Mouse (Mus musculus) retina, postnatal 7 days (tissue): ENCODE data around the gene Cdc40.
"Not testable (repeated sequence)": the region's sequence is repeated elsewhere in the genome, so short reads cannot be mapped to it uniquely, and the experiment has no call there.

Experiments used
- DNase-seq: peaks from one replicate; pipeline ENCODE4 v3.0.0-alpha.2; 2012; ENCODE audit warnings: low read depth, low spot score

Gene Cdc40

GRCm38 (mm10) chr10:40868081-40868480 lies 15.0 kb downstream of the Cdc40 start:
- no peak for DNase-seq

GRCm38 (mm10) chr10:40857599-40857998 lies 25.5 kb downstream of the Cdc40 start:
- DNase-seq: peak; percentile 21

GRCm38 (mm10) chr10:40856703-40857102 lies 26.4 kb downstream of the Cdc40 start:
- no peak for DNase-seq

- DNase-seq: no peak
Measured at GRCm38 (mm10) chr10:40855616-40856015, 27.5 kb downstream of the Cdc40 start.

- DNase-seq: no peak
Measured at GRCm38 (mm10) chr10:40851138-40851537, 32.0 kb downstream of the Cdc40 start.

GRCm38 (mm10) chr10:40850644-40851043 lies 32.5 kb downstream of the Cdc40 start:
- no peak for DNase-seq

- no peak for DNase-seq
Measured at GRCm38 (mm10) chr10:40847176-40847874, 35.8 kb downstream of the Cdc40 start.

GRCm38 (mm10) chr10:40845626-40846025 lies 37.5 kb downstream of the Cdc40 start:
- no peak for DNase-seq

GRCm38 (mm10) chr10:40844546-40844945 lies 38.6 kb downstream of the Cdc40 start:
- DNase-seq: no peak

- no peak for DNase-seq
Measured at GRCm38 (mm10) chr10:40843841-40844240, 39.3 kb downstream of the Cdc40 start.

GRCm38 (mm10) chr10:40840086-40840485 lies 43.0 kb downstream of the Cdc40 start:
- no peak for DNase-seq

GRCm38 (mm10) chr10:40831267-40831666 lies 51.8 kb downstream of the Cdc40 start:
- DNase-seq: no peak

GRCm38 (mm10) chr10:40830312-40830711 lies 52.8 kb downstream of the Cdc40 start:
- DNase-seq: no peak

- DNase-seq: no peak
Measured at GRCm38 (mm10) chr10:40827706-40828105, 55.4 kb downstream of the Cdc40 start.

- no peak for DNase-seq
Measured at GRCm38 (mm10) chr10:40825952-40826351, 57.2 kb downstream of the Cdc40 start.

GRCm38 (mm10) chr10:40816471-40816870 lies 66.6 kb downstream of the Cdc40 start:
- DNase-seq: no peak

GRCm38 (mm10) chr10:40813627-40814026 lies 69.5 kb downstream of the Cdc40 start:
- no peak for DNase-seq

- not testable (repeated sequence) for DNase-seq
Measured at GRCm38 (mm10) chr10:40809411-40809910, 73.7 kb downstream of the Cdc40 start.

GRCm38 (mm10) chr10:40806221-40806620 lies 76.9 kb downstream of the Cdc40 start:
- no peak for DNase-seq

- no peak for DNase-seq
Measured at GRCm38 (mm10) chr10:40805221-40805620, 77.9 kb downstream of the Cdc40 start.

GRCm38 (mm10) chr10:40792115-40792514 lies 91.0 kb downstream of the Cdc40 start:
- DNase-seq: no peak

- DNase-seq: no peak
Measured at GRCm38 (mm10) chr10:40790406-40790805, 92.7 kb downstream of the Cdc40 start.
